Mouse (Mus musculus): ENCODE results near the gene Acer2.

- TF ChIP-seq CTCF (IDR thresholded peaks at IDR 0.05; ENCODE audit: low read depth) (no peak), EP300 (IDR thresholded peaks at IDR 0.05; ENCODE audit: low read depth) (no peak)
Measured at GRCm38 (mm10) chr4:86847246-86847645, 26.9 kb upstream of the Acer2 start.

All from liver, postnatal 0 days (tissue).